ENCODE assay signal across 19 mouse cellular contexts in genomic region chr5:100709035-100709434, GRCm38 (mm10).
"Had no signal": no experiment of that assay in that cellular context is flagged by ENCODE, and none has a peak within 500 bp of the region (broad histone marks: within the 10 kb centered on the region; RNA-seq: fewer than 3 reads in every experiment).

No protein-coding gene starts in this region.

- DNase-seq: liver, postnatal 0 days; lung, embryonic 14.5 days; lung, postnatal 10 days; lung, postnatal 4 days; midbrain, embryonic 14.5 days; retina, postnatal 1 day; right cerebral cortex, adult 18-20 months; right cerebral cortex, postnatal 25 days; right cerebral cortex, postnatal 4 days; spleen, adult 18-20 months; thymus, adult 18-20 months; thymus, postnatal 14 days; thymus, postnatal 36 days had no signal

- ATAC-seq: liver, postnatal 0 days; midbrain, embryonic 16.5 days had no signal

- H3K36me3 ChIP-seq: midbrain, embryonic 10.5 days; midbrain, embryonic 12.5 days; neural tube, embryonic 13.5 days; neural tube, embryonic 15.5 days had no signal

- H3K27ac ChIP-seq: midbrain, embryonic 10.5 days; midbrain, embryonic 12.5 days; neural tube, embryonic 13.5 days; neural tube, embryonic 15.5 days had no signal

- H3K4me3 ChIP-seq: midbrain, embryonic 10.5 days; midbrain, embryonic 12.5 days; myocyte; neural tube, embryonic 13.5 days; neural tube, embryonic 15.5 days had no signal
